Comparison of ENCODE assay signal across 31 mouse cellular contexts in the genomic region with DNA sequence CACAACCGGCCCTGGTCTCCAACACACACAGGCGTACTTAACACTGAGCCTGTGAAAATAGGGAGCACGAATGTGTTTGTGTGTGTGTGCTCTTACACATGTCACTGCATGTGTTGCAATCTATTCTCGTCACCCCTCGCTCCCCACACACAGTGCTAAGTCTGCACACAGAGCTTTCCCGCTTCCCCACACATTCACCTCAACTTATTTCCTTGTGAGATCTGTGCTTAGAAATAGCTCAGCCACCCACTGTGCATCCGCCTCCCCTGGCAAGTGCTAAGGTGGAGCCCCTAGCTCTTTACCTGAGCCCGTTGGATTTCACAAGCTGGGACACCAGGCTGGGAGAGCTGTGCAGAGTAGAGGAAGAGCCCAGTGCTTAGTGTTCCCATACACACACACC. TPM values are rescaled to one million over a fixed set of nuclear protein-coding genes. Genes with fewer than 3 reads are reported as not detected.
A peak's percentile ranks its signal among the peaks of the same experiment; 100 is the strongest.
DNase-seq lines count a peak whose midpoint lies in the region; ATAC-seq and TF ChIP-seq lines count a peak whose summit lies in the region.
"Had no signal": no experiment of that assay in that cellular context is flagged by ENCODE, and none has a peak within 500 bp of the region (broad histone marks: within the 10 kb centered on the region; RNA-seq: fewer than 3 reads in every experiment).

No protein-coding gene starts in this region.

- no peak for TF ChIP-seq CTCF in left cerebral cortex, adult 2 months (IDR thresholded peaks at IDR 0.05)
- no peak for TF ChIP-seq CTCF in cerebellum, adult 2 months (IDR thresholded peaks at IDR 0.05; ENCODE audit: borderline replicate concordance, insufficient read depth, low read depth, low read length)

- H3K4me1 ChIP-seq in cerebellum, adult 2 months (ENCODE audit: control insufficient read depth, insufficient read depth, low read length) = peaks cover 27% of the 10 kb centered on the region
- H3K4me1 ChIP-seq: forebrain, embryonic 10.5 days; heart, embryonic 15.5 days; intestine, embryonic 15.5 days had no signal

- no peaks in the 10 kb centered on the region for H3K27me3 ChIP-seq in cerebellum, adult 2 months (ENCODE audit: control insufficient read depth, insufficient read depth, low read length)
- H3K27me3 ChIP-seq: forebrain, embryonic 13.5 days; intestine, embryonic 15.5 days had no signal

- no peak for TF ChIP-seq POLR2A in cerebellum, adult 2 months (IDR thresholded peaks at IDR 0.05; ENCODE audit: borderline replicate concordance, insufficient read depth, low read length)

- DNase-seq in frontal cortex, postnatal 25 days (ENCODE audit: low spot score in 2 of 2) = no peak
- peak; percentile 50 to 85 for DNase-seq in left cerebral cortex, postnatal 25 days (ENCODE audit: low spot score in 2 of 2)
- no peak for DNase-seq in left cerebral cortex, adult 2 months (ENCODE audit: extremely low spot score in 1 of 2, low spot score in 2 of 2)
- peak; percentile 59 to 62 for DNase-seq in right cerebral cortex, adult 2 months (ENCODE audit: low spot score in 2 of 2)
- peak; percentile 52 to 69 for DNase-seq in right cerebral cortex, postnatal 36 days (ENCODE audit: low spot score in 2 of 2)
- no peak for DNase-seq in cerebellum, adult 2 months
- no peak for DNase-seq in cerebellum, adult 9-11 months
- DNase-seq: adrenal gland, postnatal 10 days; adrenal gland, postnatal 36 days; B cell, adult 2 months; cerebellum, adult 11 months; cerebellum, adult 8-10 months; cerebellum, postnatal 14 days; gastrocnemius, postnatal 10 days; gastrocnemius, postnatal 36 days; heart, postnatal 10 days; heart, postnatal 36 days had no signal

- intact Hi-C loops in left cerebral cortex, postnatal 25 days (cut with DNase I) = no loop called here
- intact Hi-C loops in left cerebral cortex, adult 2 months (cut with DNase I) = no loop called here

- no peak overlapping the region for H3K27ac ChIP-seq in left cerebral cortex, adult 2 months
- no peak overlapping the region for H3K27ac ChIP-seq in cerebellum, adult 2 months (ENCODE audit: insufficient read depth, low read length)
- H3K27ac ChIP-seq: forebrain, embryonic 10.5 days; forebrain, embryonic 13.5 days; heart, embryonic 15.5 days; hindbrain, embryonic 10.5 days; hindbrain, embryonic 13.5 days; intestine, embryonic 15.5 days had no signal

- WGBS in cerebellum, adult 2 months = 73% methylated on average over 8 of the region's 8 CpGs

- no peak overlapping the region for H3K4me3 ChIP-seq in left cerebral cortex, adult 2 months
- H3K4me3 ChIP-seq in cerebellum, adult 2 months (replicated peaks; ENCODE audit: insufficient read depth, low read depth, low read length) = no peak overlapping the region
- H3K4me3 ChIP-seq: forebrain, embryonic 10.5 days; forebrain, embryonic 13.5 days; heart, embryonic 15.5 days; hindbrain, embryonic 10.5 days; hindbrain, embryonic 13.5 days; intestine, embryonic 15.5 days had no signal

- ATAC-seq in frontal cortex, adult (ENCODE audit: low TSS enrichment) = peak; percentile 71
- ATAC-seq: forebrain, embryonic 13.5 days; hindbrain, embryonic 16.5 days; intestine, embryonic 15.5 days; Patski had no signal

RNA-seq across cellular contexts. Expression of gene Kcnip3, which starts 23.1 kb away (rescaled TPM):
- total RNA-seq in left cerebral cortex, postnatal 25 days (2021) = 100 to 1,000 TPM; 120 to 123 TPM
- total RNA-seq in left cerebral cortex, adult 2 months (2021) = 100 to 1,000 TPM; 114 to 126 TPM
- polyA plus RNA-seq in cerebellum, adult 2 months (2012; rRNA removed) = 81.6 and 83.9 TPM in 2 replicates
- total RNA-seq: CH12.LX had no signal

RNA-seq across cellular contexts. Expression of gene Prom2, which starts 42.5 kb away (rescaled TPM):
- under 1 TPM; 0.18 to 0.21 TPM for total RNA-seq in left cerebral cortex, postnatal 25 days (2021)
- 1 to 10 TPM in 1 of 2 experiments, under 1 TPM in 1; 0.16 to 1.2 TPM for total RNA-seq in left cerebral cortex, adult 2 months (2021)
- polyA plus RNA-seq in cerebellum, adult 2 months (2012; rRNA removed) = 3.3 and 4.1 TPM in 2 replicates
- total RNA-seq: CH12.LX; gastrocnemius, adult 18-20 months; gastrocnemius, postnatal 10 days; gastrocnemius, postnatal 36 days; granulocyte monocyte progenitor cell, adult 5-6 weeks had no signal
- polyA plus RNA-seq: forebrain, embryonic 13.5 days; G1E; heart, embryonic 11.5 days; Patski had no signal

RNA-seq across cellular contexts. Expression of gene Fahd2a, which starts 54.4 kb away (rescaled TPM):
- 10 to 100 TPM; 18.1 TPM for total RNA-seq in left cerebral cortex, postnatal 25 days (2021)
- total RNA-seq in left cerebral cortex, adult 2 months (2021) = 10 to 100 TPM; 15.9 to 20.5 TPM
- polyA plus RNA-seq in cerebellum, adult 2 months (2012; rRNA removed) = 42.9 and 45.7 TPM in 2 replicates

Comparison
In these comparisons a context has a peak if more than half of its experiments do, and no peak if none do; other contexts are left out.
1. DNase-seq: peak in left cerebral cortex, postnatal 25 days (2 of 2), right cerebral cortex, adult 2 months (2 of 2) and right cerebral cortex, postnatal 36 days (2 of 2); none in frontal cortex, postnatal 25 days (0 of 2), left cerebral cortex, adult 2 months (0 of 2), cerebellum, adult 2 months (0 of 2) and cerebellum, adult 9-11 months (single experiment).